Mouse (Mus musculus): ENCODE data around the gene Fam228a.

- TF ChIP-seq POLR2A (IDR thresholded peaks at IDR 0.05; ENCODE audit: low read depth, low read length), result no peak
- TF ChIP-seq CTCF (IDR thresholded peaks at IDR 0.05; ENCODE audit: extremely low read depth, insufficient read depth, insufficient read length, insufficient replicate concordance), result no peak
Observed at GRCm38 (mm10) chr12:4784466-4784865, 46.2 kb upstream of the Fam228a start.

All from spleen, adult 2 months (tissue).